Mouse (Mus musculus) gastrocnemius, postnatal 10 days (tissue): Measurements from ENCODE around the gene Lrmda. TPM values are rescaled to one million over a fixed set of nuclear protein-coding genes. Genes with fewer than 3 reads are reported as not detected.

Source experiments
- DNase-seq: peaks from one replicate; pipeline ENCODE4 v3.0.0; 2021; ENCODE audit warnings: mixed read lengths
- total RNA-seq, 2 experiments: library from RNA; stranded (reverse); gene quantifications; 2 replicates each; pipeline ENCODE4 v1.2.3; 2021

The Lrmda gene
- total RNA-seq, 2 experiments from 2014 or later: 1.2 to 1.9 TPM

GRCm38 (mm10) chr14:22589503-22590215, 570.1 kb downstream of the Lrmda start:
- no peak for DNase-seq

DNA sequence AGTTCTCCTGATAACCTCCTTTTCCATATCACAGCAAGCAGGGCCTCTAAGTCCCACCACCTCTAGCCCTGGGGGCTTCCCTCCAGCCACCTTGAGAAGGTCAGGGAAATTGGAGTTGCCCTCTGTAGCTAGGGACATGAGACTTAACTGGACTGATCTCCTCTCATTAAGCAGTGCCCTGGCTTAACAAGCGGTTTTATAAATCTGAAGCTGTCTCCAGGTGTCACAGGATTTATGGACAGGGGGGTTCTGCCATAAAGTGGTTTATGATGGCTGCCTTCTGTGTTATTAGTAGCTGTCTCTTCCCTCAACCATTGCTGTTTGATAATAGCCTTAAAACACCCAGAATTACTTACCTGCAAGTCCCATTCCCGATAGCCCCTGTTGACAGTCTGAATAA, 571.7 kb downstream of the Lrmda start:
- no peak for DNase-seq

DNA sequence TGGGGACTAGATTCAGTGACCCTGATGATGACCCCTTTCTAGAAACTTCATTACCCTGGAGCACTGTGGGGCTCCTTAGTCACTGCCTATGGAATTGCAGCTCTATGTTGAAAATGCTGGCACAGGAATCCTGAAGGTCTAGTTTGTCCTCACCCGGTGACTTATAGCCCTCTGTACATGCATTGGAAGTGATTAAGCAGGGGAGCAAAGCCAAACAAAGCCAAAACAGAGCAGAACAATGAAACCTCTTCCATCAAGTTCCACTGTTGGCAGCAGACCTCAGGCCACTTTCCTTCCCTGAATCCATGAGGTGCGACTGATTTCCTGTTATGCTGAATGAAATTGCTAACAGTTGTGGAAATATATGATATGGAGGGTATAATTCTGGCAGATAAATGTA, 578.0 kb downstream of the Lrmda start:
- no peak for DNase-seq

DNA sequence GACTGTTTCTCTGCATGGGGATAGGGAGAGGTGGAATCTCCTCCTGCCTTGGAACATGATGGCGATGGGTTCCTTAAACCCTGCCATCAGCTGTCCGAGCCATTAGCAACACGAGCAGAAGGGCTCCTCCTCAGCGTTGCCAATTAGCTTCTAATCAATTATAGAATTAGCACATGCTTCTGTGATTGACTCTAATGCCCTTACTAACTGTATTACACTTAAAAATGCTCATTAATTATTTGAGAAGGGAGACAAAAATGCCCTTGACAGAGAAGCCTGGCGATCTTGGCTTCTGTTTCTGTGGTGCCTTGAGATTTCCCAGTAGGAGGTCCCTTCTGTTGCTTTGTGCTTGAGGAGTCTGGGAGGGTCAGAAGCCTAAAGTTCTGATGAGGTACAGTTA, 579.1 kb downstream of the Lrmda start:
- no peak for DNase-seq

DNA sequence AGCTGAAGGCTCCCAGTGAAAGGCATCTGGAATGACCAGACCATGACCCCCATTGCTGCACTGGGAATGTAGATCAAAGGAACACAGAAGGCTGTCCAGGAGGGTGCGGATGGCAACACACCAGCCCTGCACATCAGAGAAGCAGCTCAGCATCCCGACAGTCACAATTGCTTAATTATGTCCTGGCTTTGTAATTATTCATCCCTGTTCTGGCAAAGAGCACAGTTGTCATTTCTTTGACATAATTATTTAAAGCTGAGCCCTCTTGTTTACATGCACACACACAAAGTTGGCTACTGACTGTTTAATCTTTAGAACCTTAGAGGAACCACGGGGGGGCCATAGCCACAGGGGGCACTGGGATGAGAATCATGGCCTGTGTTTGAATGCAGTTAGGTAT, 580.7 kb downstream of the Lrmda start:
- no peak for DNase-seq

DNA sequence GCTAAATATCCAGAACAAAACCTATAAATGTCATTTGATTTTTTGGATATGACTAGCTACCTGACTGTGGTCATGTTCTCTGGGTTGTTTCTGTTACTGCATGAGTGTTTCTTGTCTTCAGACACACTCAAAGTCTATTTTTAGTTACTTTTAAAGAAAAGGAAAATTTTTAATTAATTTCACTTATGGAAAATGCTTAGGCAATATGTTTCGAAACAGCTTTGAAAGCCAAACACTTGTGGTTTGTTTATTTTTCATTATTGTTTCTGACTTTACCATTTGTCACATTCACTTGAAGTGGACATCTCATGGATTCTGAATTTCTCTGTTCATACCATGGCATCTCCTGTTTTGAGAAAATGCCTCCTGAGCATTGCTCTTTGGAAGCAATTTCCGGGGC, 582.8 kb downstream of the Lrmda start:
- DNase-seq: no peak

DNA sequence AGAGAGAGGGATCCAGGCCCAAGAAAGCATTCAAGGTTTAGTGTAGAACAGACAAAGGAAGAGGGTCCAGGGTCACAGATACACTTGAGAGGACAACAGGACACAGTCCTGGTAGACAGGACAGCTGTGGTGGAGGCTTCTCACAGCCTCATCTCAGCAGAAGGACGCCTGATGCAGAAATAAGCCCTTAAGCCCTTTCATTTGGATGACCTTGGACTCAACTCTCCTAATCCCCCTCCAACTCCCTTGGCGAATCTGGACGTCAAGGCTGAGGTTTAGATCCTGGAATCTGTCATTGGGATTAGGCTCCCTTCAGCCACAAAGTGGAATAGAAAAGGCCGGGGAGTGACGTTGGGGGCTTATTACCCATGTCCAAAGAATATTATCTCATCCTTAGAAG, 589.1 kb downstream of the Lrmda start:
- DNase-seq: no peak

DNA sequence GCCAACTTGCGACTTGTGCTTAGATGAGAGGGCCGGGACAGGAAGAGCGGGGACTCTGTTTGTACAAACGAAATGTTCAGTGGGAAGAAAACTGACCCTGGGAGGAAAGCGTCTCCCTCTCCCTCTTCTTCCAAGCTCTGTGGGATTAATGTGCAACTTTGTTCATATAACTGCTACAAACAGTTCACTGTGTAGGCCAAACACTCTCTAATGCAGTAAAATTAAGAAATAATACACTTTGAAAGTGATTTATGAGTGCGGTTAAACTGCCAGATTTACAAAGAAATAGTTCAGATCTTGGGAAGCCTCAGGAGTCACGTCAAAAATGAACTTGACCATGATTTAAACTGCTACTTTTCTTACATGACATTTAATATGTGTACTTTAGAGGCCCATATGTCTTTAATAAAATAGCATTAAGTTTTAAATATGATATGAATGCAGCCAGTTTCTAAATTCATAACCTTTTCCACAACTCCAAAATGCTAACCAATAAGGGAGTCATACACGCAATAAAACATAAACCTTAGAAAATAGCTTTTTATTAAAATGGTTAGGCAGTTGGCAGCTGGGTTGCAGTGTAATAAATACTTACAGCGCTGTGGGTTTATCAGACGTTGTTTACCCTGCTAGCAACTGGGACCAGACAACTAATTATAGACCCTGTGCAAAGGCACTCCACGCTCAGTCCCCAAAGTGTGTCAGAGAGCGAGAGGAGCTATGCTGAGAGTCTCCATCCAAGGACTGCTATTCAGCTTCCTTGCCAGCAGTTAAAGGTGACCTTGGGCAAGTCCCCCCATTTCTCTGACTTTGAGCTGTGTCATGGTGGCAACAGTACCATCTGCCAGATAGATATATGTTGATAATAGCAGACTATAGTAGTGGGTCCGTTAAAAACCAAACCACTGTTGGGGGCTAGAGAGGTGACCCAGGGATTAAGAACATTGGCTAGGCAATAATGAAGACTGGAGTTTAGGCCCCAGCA, 590.0 kb downstream of the Lrmda start:
- no peak for DNase-seq

DNA sequence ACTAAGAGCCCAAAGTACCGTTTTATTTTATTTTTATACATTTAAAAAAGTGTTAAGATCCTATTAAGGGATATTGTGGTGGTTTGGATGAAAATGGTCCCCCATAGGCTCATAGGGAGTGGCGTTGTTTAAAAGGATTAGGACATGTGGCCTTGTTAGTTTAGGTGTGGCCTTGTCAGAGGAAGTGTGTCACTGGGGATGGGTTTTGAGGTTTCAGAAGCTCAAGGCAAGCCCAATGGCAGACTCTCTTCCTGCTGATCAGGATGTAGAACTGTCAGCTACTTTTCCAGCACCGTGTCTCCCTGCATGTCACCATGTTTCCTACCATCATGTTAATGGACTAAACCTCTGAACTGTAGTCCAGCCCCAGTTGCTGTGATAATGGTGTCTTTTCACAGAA, 591.5 kb downstream of the Lrmda start:
- DNase-seq: no peak

GRCm38 (mm10) chr14:22620191-22620590, 600.7 kb downstream of the Lrmda start:
- DNase-seq: no peak

- DNase-seq: no peak
Observed at GRCm38 (mm10) chr14:22621941-22622340, 602.4 kb downstream of the Lrmda start.

DNA sequence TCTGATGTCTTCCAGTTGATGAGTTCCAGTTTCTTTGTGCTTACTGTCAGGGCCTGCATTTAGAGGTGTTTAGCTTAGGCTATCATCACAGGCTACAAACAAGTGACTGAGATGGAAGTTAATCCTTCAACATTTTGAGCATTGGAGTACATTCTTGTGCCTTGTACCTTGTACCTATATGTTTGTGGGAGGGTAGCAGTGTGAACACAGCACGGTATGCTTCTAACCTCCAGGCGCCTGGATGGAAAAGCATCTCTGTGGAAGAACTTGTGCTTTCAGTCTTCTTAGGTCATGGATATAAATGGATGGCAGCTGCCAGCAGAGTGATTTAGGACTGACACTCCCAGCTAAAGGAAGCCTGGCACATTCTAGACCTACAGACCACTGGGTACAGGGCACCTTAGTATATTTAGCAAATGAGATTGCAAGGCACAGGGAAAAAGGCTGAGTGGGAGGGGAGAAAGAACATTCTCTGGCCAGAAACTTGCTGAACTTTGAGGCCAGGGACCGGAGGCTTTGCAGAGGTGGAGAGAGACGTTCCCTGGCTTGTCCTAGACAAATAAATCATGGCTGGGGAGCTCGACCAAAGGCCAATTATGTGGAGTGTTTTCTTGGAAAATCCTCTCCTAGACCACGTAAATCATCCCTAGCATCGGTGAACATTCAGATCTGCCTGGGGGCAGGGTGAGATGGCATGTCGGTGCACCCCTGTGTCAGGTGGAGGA, 607.8 kb downstream of the Lrmda start:
- peak; percentile 12 for DNase-seq

- no peak for DNase-seq
Observed at GRCm38 (mm10) chr14:22630361-22630867, 610.9 kb downstream of the Lrmda start.

- DNase-seq: no peak
Observed at GRCm38 (mm10) chr14:22633612-22634011, 614.1 kb downstream of the Lrmda start.

- no peak for DNase-seq
Observed at GRCm38 (mm10) chr14:22643494-22643893, 624.0 kb downstream of the Lrmda start.

DNA sequence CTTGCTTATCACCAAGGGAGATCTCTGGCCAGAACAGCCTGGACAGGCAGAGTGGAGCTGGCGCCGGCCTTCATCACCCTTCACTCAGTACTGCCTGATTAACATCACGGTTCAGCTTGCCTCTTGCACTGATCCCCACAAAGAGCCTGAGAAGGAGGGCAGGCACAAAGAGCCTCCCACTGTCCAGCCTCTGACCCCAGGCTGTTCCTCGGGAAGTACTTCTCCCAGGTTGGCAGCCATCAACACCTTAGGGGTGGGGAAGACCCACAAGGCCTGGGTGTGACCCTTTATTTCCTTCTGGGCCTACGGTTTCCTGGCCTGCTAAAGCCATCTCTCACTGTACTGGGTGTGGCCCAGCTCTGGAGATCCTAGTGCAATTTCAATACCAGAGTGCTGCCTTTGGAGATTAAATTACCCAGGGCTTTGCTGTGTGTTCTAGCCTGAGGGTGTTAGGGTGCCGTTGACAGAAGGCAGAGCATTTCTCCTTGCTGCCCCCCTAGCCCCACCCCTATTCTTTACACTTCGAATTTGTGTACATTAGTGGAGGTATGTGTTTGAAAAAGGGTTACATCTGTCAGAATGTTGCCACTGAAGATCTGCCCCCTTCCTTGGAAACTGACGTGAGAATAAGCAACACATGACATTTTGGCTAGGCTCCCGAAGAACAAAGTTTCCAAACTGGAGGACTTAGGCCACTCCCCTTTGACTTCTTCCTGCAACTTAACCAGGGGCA, 628.5 kb downstream of the Lrmda start:
- no peak for DNase-seq

DNA sequence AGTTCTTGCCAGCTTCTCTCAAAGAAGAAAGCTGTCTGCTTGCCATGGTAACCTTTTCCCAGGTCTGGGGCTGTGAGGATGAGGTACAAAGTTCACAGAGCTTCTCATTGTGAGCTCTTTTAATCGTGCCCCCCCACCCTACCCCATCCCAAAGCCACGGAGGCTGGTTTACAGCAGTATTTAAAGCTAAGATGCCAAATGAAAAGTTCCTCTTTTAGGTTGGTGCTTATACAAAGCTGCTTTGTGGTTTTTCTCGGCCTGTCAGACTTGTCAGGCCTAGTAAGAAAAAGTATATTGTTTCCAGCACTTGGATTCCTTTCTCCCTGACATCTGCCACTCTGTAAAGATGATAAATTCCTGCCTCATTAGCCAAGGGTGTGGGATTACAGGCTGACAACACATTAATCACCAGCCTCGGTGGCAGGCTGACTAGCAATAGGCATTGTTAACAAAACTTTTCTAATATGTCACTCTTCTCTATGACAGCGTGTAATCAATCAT, 629.9 kb downstream of the Lrmda start:
- DNase-seq: no peak

- DNase-seq: peak; percentile 22
Observed at GRCm38 (mm10) chr14:22649985-22650984, 630.8 kb downstream of the Lrmda start.

DNA sequence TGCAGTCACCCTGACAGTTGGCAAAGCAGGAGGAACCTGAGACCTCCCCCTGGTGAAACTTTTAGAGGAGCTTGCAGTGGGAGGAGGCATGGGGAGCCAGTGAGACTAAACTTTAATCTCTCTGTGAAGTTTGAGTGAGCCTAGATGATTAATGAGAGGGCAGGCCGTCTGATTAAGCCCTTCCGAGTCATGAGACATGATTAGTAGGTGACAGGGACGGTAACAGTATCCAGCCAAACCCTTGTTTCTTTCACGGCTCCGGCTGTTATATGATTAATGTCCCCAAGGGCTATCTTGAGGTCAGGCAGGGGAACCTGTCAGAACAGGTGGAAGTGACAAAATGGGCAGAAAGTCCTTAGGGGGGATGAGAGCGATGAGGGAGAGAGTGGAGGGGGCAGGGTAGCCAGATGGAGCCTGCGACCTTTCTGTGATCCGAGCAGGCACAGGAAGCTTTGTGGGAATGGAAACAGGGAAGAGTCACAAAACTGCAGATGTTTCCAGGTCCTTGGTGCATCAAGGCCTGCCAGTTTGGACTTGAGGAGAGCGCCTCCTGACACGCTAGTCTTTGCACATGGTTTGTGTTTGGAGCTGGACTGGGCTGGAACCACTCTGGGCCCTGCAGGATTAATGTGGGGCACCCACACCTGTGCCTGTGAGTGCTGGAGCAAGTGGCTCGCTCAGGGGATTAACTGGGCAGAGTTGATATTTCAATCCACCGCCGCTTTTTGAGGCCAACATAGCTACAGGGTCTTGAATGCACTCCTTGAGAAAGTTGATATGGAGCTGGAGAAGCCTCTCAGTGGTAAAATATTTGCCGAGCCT, 631.8 kb downstream of the Lrmda start:
- no peak for DNase-seq
